Mouse (Mus musculus) embryonic facial prominence, embryonic 10.5 days (tissue): ENCODE measurements around the gene Igfbp7. TPM values are rescaled to one million over a fixed set of nuclear protein-coding genes. Genes with fewer than 3 reads are reported as not detected.

Experiments
- DNase-seq: peaks from one replicate; pipeline ENCODE4 v3.0.0-alpha.2; 2017; ENCODE audit warnings: low spot score
- H3K27ac ChIP-seq: fragments of 300-500 bp; sonication (generic); replicated peaks from 2 replicates; pipeline ENCODE4 v1.5.1; 2016; ENCODE audit warnings: mild to moderate bottlenecking
- H3K27me3 ChIP-seq: fragments of 300-500 bp; sonication (generic); replicated peaks from 2 replicates; pipeline ENCODE4 v1.6.1; 2016; ENCODE audit warnings: low read depth, mild to moderate bottlenecking; ENCODE audit not compliant: poor library complexity, severe bottlenecking
- H3K36me3 ChIP-seq: fragments of 300-500 bp; sonication (generic); replicated peaks from 2 replicates; pipeline ENCODE4 v1.6.1; 2016; ENCODE audit warnings: mild to moderate bottlenecking, moderate library complexity
- H3K4me1 ChIP-seq: fragments of 300-500 bp; sonication (generic); 2 replicates; pipeline ENCODE4 v1.6.1; 2016
- H3K4me3 ChIP-seq: fragments of 300-500 bp; sonication (generic); 2 replicates; pipeline ENCODE4 v1.5.1; 2016; ENCODE audit warnings: mild to moderate bottlenecking, moderate library complexity
- H3K9me3 ChIP-seq: fragments of 300-500 bp; sonication (generic); 2 replicates; pipeline ENCODE4 v1.6.1; 2016; ENCODE audit warnings: mild to moderate bottlenecking
- WGBS: fragments of 180-500 bp; shearing (Covaris S2); methylation state at CpG from one replicate; pipeline ENCODE4 v1.1.7; 2016; 5-methylcytosine and 5-hydroxymethylcytosine counted together
- polyA plus RNA-seq: library from polyadenylated mRNA; unstranded; fragments of >200 nt; fragmentation: Nextera tagmentation; extraction: Ambion mirVana; gene quantifications from 2 replicates; pipeline ENCODE4 v1.2.1, GENCODE M21; 2016

The Igfbp7 gene
- 4.4 and 4.9 TPM in 2 replicates for polyA plus RNA-seq

DNA sequence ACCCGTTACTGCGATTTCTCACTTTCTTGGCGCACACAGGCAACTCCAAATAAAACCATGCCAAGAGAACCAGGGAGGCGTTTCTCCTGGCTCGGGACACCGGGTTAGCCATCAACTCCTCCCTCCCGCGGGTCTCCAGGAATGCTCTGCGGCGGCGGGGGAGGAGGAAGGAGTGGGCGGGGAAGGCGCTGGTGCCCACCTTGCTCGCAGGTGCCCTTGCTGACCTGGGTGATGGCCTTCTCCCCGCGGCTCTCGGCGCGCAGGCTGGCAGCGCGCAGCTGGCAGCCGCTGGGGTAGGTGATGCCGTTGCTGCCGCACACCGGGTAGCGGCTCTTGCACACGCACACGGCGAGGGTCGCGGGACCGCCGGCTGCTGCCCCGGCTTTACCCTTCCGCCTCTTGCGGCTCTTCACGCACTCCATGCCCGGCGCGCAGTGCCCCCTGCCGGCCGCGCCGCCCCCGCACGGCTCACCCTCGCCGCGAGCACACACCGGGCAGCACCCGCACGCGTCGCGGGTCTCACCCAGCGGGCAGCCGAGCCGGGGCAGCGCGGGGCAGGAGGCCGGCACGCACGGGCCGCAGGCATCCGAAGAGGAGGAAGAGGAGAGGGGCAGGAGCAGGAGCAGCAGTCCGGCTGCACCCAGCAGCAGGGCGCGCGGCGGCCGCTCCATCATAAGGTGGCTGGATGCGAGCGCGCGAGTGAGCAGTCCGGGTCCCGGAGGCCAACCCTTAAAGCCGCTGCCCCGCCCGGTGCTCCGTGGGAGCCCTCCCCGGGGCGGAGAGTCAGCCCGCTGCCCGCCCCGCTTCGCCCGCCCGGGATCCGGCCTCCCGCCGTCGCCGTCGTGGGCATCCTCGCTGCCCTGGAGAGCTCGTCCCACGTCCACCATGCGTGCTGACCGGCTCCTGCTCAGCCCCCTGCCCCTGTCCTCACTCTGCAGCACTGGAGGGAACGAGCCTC is at the start of gene Igfbp7:
Gene Igfbp7, minus strand, starts transcription at position 701 of the 958 bp plus-strand sequence.
- no peaks in the 10 kb centered on the region for H3K36me3 ChIP-seq
- peak within 1 kb of the TSS; percentile 71 for H3K27ac ChIP-seq
- WGBS = 4% methylated on average over 101 of the region's 101 CpGs
- H3K9me3 ChIP-seq = 0 out of 2 replicates have a peak, but pooled peaks cover 2% of the 10 kb centered on the region
- peaks cover 48% of the 10 kb centered on the region for H3K27me3 ChIP-seq
- H3K4me3 ChIP-seq = peak within 1 kb of the TSS; percentile 64
- H3K4me1 ChIP-seq = peaks cover 10% of the 10 kb centered on the region
- DNase-seq = peak; percentile 86

GRCm38 (mm10) chr5:77452103-77452502 is 44.3 kb upstream of the Igfbp7 start:
- DNase-seq = no peak
- 88% methylated on average over 6 of the region's 6 CpGs for WGBS
- H3K4me3 ChIP-seq = no peak overlapping the region

DNA sequence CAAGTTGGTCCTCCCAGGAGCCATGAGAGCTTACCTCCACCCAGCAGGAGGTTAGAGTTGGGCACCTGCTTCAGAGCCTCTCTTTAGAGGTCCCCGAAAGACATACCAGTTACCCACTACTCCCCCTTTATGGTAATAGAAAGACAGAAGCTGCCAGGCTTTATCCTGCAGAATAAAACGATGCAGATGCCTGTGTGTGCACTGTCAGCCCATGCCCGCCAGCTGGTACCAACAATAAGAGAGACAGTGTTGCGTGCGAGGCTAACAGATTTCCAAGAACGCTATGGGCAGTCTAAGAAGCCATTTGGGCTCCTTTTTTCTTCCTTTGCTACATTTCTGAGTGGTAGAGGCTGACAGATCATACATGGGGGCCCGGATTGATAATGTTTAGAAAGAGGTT is 41.7 kb upstream of the Igfbp7 start:
- Histone ChIP-seq H3K9me3 (0 out of 2 replicates have a peak, but pooled peaks cover 3% of the 10 kb centered on the region), H3K27ac (no peak overlapping the region), H3K27me3 (no peaks in the 10 kb centered on the region), H3K36me3 (no peaks in the 10 kb centered on the region), H3K4me3 (no peak overlapping the region), H3K4me1 (no peaks in the 10 kb centered on the region)
- 90% methylated on average over 7 of the region's 7 CpGs for WGBS
- no peak for DNase-seq

More at GRCm38 (mm10) chr5:77452103-77452502, 44.3 kb upstream of the Igfbp7 start:
- no peaks in the 10 kb centered on the region for H3K4me1 ChIP-seq
- no peaks in the 10 kb centered on the region for H3K36me3 ChIP-seq
- H3K27me3 ChIP-seq = no peaks in the 10 kb centered on the region
- no peak overlapping the region for H3K27ac ChIP-seq
- 0 out of 2 replicates have a peak, but pooled peaks cover 3% of the 10 kb centered on the region for H3K9me3 ChIP-seq

DNA sequence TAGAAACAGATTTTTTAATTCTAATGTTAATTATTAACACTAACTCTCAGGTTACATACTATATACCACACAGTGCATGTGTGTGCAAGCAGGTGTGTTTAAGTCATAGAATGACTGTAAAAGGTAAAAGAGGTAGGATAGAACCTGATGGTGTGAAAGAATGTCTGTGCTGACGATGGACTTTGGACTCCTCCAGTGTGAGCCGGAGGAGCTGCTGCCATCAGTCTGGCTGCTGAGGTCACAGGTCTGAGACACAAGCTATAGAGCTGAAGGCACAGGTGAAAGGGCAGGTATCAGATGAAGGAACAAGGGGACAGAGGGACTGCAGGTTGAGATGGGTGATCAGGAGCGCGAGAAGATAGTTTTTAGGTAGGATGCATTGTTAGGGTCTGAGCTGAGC is 37.6 kb upstream of the Igfbp7 start:
- H3K36me3 ChIP-seq = no peaks in the 10 kb centered on the region
- 95% methylated on average over 4 of the region's 4 CpGs for WGBS
- no peaks in the 10 kb centered on the region for H3K4me1 ChIP-seq
- H3K4me3 ChIP-seq = no peak overlapping the region
- no peak for DNase-seq
- H3K27ac ChIP-seq = no peak overlapping the region
- H3K9me3 ChIP-seq = no peaks in the 10 kb centered on the region
- H3K27me3 ChIP-seq = no peaks in the 10 kb centered on the region

- H3K9me3 ChIP-seq = no peaks in the 10 kb centered on the region
- H3K27ac ChIP-seq = no peak overlapping the region
- no peak for DNase-seq
- H3K4me3 ChIP-seq = no peak overlapping the region
- 84% methylated on average over 8 of the region's 8 CpGs for WGBS
- no peaks in the 10 kb centered on the region for H3K27me3 ChIP-seq
- H3K4me1 ChIP-seq = no peaks in the 10 kb centered on the region
- no peaks in the 10 kb centered on the region for H3K36me3 ChIP-seq
Measured at GRCm38 (mm10) chr5:77443889-77444573, 36.2 kb upstream of the Igfbp7 start.

- no peaks in the 10 kb centered on the region for H3K27me3 ChIP-seq
- no peak for DNase-seq
- no peaks in the 10 kb centered on the region for H3K4me1 ChIP-seq
- H3K9me3 ChIP-seq = no peaks in the 10 kb centered on the region
- H3K36me3 ChIP-seq = no peaks in the 10 kb centered on the region
- 85% methylated on average over 15 of the region's 15 CpGs for WGBS
- H3K4me3 ChIP-seq = no peak overlapping the region
- no peak overlapping the region for H3K27ac ChIP-seq
Measured at GRCm38 (mm10) chr5:77442856-77443623, 35.2 kb upstream of the Igfbp7 start.

GRCm38 (mm10) chr5:77436308-77436707 is 28.5 kb upstream of the Igfbp7 start:
- 70% methylated on average over 4 of the region's 4 CpGs for WGBS
- H3K27me3 ChIP-seq = no peaks in the 10 kb centered on the region
- H3K36me3 ChIP-seq = no peaks in the 10 kb centered on the region
- no peak overlapping the region for H3K4me3 ChIP-seq
- DNase-seq = no peak
- H3K4me1 ChIP-seq = 0 out of 2 replicates have a peak, but pooled peaks cover 3% of the 10 kb centered on the region
- H3K9me3 ChIP-seq = no peaks in the 10 kb centered on the region
- H3K27ac ChIP-seq = no peak overlapping the region

GRCm38 (mm10) chr5:77434060-77434459 is 26.2 kb upstream of the Igfbp7 start:
- 75% methylated on average over 11 of the region's 11 CpGs for WGBS
- no peak for DNase-seq
- Histone ChIP-seq H3K4me3 (no peak overlapping the region), H3K27ac (no peak overlapping the region), H3K36me3 (no peaks in the 10 kb centered on the region), H3K27me3 (no peaks in the 10 kb centered on the region), H3K9me3 (no peaks in the 10 kb centered on the region), H3K4me1 (0 out of 2 replicates have a peak, but pooled peaks cover 3% of the 10 kb centered on the region)

DNA sequence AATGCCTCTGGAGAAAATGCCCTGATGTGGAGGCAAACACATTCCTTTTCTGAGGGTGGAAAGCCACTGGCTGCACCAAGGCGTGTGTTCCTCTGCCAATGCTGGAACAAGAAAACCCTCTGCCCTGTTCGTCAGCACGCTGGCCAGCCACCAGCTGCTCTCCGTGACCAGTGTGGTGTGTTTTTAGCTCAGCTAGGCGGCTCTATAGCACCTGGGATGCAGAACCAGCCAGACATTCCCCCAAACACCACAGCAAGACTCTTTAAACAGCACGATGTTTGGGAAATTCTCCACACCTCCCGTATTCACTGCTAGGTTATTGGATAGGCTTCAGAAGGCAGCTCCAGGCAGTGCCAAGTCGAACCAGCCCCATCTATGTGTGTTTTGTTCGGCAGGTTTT is 25.7 kb upstream of the Igfbp7 start:
- H3K36me3 ChIP-seq = no peaks in the 10 kb centered on the region

DNA sequence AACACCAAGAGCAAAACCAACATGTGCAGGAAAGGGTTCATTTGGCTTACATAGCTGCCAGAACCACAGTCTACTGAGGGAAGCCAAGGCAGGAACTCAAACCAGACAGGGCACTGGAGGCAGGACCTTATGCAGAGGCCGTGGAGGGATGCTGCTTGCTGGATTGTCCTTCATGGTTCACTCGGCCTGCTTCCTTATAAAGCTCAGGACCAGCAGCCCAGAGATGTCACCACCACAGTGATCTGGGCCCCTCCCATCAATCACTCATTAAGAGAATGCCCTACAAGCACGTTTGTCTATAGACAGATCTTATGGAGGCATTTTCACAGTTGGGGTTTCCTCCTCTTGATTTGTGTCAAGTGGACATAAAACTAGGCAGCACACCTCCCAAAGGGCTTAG is 25.3 kb upstream of the Igfbp7 start:
- Histone ChIP-seq H3K4me1 (0 out of 2 replicates have a peak, but pooled peaks cover 3% of the 10 kb centered on the region), H3K27me3 (no peaks in the 10 kb centered on the region), H3K9me3 (no peaks in the 10 kb centered on the region), H3K36me3 (no peaks in the 10 kb centered on the region), H3K27ac (no peak overlapping the region), H3K4me3 (no peak overlapping the region)
- 70% methylated on average over 3 of the region's 3 CpGs for WGBS
- DNase-seq = no peak

More for the DNA sequence above, 25.7 kb upstream of the Igfbp7 start:
- H3K9me3 ChIP-seq = no peaks in the 10 kb centered on the region
- 0 out of 2 replicates have a peak, but pooled peaks cover 3% of the 10 kb centered on the region for H3K4me1 ChIP-seq
- no peak for DNase-seq
- no peak overlapping the region for H3K4me3 ChIP-seq
- no peak overlapping the region for H3K27ac ChIP-seq
- 77% methylated on average over 9 of the region's 9 CpGs for WGBS
- no peaks in the 10 kb centered on the region for H3K27me3 ChIP-seq

DNA sequence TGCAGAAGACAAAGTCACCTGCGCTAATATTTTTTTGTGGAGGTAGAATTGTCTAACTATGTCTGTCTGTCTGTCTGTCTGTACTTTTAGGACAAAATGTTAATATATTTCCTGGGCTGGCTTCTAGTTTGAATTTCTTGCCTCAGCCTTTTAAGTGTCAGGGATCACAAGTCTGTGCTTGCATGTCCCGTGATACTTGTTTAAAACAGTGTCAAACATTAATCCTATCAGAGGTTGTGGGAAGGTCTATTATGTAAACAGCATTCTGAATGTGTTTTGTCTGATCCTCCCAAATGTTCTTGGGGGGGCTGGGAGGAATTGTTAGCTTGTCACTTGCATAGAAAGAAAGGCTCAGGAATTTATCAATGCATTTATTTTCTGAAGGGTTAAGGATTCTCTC is 24.6 kb upstream of the Igfbp7 start:
- no peak overlapping the region for H3K27ac ChIP-seq

DNA sequence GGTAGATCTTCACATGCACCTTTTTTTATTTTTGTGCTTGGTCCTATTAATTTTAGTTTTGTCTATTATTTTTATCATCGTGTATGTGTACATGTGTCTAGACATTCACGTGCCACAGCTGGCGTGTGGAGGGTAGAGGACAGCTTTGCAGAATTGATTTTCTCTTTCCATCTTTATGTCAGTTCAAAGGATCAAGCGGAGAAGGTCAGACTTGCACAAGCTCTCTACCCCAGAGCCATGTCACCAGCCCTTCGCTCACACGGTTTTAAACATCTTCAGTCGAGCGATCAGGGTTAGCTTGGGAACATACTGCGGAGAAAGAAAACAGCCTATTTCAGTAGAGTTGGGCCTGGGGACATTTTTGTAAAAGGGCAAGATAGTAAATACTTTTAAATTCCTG is 23.2 kb upstream of the Igfbp7 start:
- H3K27me3 ChIP-seq = no peaks in the 10 kb centered on the region
- WGBS = 86% methylated on average over 9 of the region's 9 CpGs
- H3K9me3 ChIP-seq = no peaks in the 10 kb centered on the region
- no peak overlapping the region for H3K27ac ChIP-seq
- 0 out of 2 replicates have a peak, but pooled peaks cover 3% of the 10 kb centered on the region for H3K4me1 ChIP-seq
- DNase-seq = no peak
- no peaks in the 10 kb centered on the region for H3K36me3 ChIP-seq
- H3K4me3 ChIP-seq = no peak overlapping the region

More for the DNA sequence above, 24.6 kb upstream of the Igfbp7 start:
- H3K4me1 ChIP-seq = 0 out of 2 replicates have a peak, but pooled peaks cover 3% of the 10 kb centered on the region
- 83% methylated on average over 2 of the region's 2 CpGs for WGBS
- no peak overlapping the region for H3K4me3 ChIP-seq
- no peaks in the 10 kb centered on the region for H3K9me3 ChIP-seq
- H3K36me3 ChIP-seq = no peaks in the 10 kb centered on the region
- no peak for DNase-seq
- no peaks in the 10 kb centered on the region for H3K27me3 ChIP-seq
